Mouse (Mus musculus) adipocyte (in vitro differentiated cells): ENCODE results near the gene Gata3.

Experiments
- DNase-seq: peaks from one replicate; pipeline ENCODE4 v3.0.0-alpha.2; 2016; ENCODE audit warnings: low spot score

The Gata3 gene

DNA sequence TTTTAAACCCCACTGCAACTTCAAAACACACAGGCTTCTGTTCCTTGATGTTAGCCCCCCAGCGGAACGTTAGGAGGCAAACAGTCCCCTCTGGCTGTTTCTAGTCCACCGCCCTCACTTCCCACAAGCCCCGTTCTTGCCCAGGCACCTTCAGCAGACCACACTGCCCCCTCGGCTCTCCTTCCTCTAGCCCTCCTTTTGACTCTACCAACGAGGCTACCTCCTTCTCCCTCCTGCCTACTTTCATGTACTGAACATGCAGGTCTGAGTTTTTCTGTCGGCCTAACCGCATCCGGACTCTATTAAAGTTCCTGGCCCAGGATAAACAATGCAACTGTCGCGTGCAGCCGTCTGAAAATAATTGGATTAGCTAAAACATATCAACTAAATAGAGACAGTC lies 17.2 kb downstream of the Gata3 start:
- DNase-seq: no peak

- no peak for DNase-seq
These were observed 18.0 kb downstream of the Gata3 start for GRCm38 (mm10) chr2:9871798-9872197.

- no peak for DNase-seq
These were observed 18.6 kb downstream of the Gata3 start for GRCm38 (mm10) chr2:9871141-9871716.

DNA sequence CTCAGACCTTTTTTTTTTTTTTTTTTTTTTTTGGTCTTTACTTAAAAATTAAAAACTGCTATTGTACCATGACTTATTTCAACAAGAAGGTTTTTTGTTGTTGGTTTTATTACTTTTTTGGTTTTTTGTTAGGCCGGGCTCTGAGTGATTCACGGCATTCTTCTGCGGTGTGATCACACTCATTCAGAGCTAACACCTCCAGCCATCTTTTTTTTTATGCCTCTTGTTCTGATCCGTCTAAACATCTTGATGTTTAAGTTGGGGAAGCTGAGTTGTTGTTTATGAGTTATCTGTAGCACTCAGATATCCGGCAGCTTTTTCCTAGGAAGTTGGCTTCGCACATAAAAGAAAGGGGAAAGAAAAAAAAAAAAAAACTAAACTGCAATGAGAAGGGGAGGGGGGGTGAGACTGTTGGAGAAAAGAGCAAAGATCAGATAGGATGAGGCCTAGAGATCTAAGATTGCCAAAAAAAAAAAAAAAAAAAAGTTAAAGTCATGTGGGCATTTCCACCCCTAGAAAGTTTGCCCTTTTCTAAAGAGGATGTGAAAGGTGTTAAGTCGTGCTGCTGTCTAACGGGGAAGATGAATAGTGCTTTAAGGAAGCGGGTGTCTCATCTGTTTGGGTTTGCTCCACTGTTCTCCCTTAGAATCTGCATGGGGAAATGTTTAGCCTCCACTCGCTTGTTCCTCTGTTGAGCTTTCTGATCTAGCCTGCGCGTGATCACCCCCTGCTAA lies 22.6 kb downstream of the Gata3 start:
- no peak for DNase-seq

GRCm38 (mm10) chr2:9860698-9861097 lies 29.1 kb downstream of the Gata3 start:
- no peak for DNase-seq

GRCm38 (mm10) chr2:9855861-9856260 lies 34.0 kb downstream of the Gata3 start:
- DNase-seq: no peak

DNA sequence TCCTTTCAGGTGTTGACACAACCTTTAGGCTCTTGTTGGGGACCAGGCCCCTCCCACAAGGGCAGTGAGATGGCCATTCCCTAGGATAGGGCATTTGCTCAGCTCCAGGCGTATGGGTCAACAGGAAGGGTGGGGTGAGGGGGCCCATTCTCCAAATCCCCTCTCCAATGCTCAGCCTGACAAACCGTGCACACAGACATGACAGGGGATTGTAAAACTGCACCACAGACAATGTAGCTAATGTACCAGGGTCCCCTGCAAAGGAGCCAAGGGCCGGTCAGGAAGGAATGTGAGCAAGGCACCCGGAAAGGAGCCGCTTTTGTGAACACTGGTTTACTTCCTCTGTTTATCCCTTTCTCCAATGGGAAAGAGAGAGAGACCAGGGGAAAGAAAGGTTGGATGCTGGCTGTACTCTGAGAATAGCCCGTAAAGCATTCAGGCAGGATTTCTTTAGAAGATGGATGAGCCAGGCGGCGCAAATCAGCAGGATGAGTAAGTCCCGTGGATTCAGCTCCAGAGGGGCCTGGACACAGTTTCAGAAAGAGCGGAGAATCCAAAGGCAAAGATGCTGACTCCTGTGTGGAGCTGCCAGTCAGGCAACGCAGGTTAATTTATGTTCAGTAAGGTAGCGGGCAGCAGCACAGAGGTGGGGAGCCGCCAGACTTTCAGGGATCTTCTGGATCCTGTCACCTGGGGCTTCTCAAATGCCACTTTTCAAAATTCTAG lies 36.8 kb downstream of the Gata3 start:
- DNase-seq: no peak

- no peak for DNase-seq
These were observed 54.6 kb downstream of the Gata3 start for GRCm38 (mm10) chr2:9835195-9835594.

- DNase-seq: no peak
These were observed 56.1 kb downstream of the Gata3 start for GRCm38 (mm10) chr2:9833712-9834111.

- DNase-seq: no peak
These were observed 62.2 kb downstream of the Gata3 start for GRCm38 (mm10) chr2:9827624-9828023.

- DNase-seq: no peak
These were observed 69.2 kb downstream of the Gata3 start for GRCm38 (mm10) chr2:9820611-9821010.

- DNase-seq: no peak
These were observed 71.6 kb downstream of the Gata3 start for GRCm38 (mm10) chr2:9818177-9818785.
